Mouse (Mus musculus): ENCODE results near the gene Asxl1. TPM values are rescaled to one million over a fixed set of nuclear protein-coding genes. Genes with fewer than 3 reads are reported as not detected.

Asxl1 gene
- total and polyA plus RNA-seq, 3 experiments: 15.2 to 35.5 TPM; not detected in 1

DNA sequence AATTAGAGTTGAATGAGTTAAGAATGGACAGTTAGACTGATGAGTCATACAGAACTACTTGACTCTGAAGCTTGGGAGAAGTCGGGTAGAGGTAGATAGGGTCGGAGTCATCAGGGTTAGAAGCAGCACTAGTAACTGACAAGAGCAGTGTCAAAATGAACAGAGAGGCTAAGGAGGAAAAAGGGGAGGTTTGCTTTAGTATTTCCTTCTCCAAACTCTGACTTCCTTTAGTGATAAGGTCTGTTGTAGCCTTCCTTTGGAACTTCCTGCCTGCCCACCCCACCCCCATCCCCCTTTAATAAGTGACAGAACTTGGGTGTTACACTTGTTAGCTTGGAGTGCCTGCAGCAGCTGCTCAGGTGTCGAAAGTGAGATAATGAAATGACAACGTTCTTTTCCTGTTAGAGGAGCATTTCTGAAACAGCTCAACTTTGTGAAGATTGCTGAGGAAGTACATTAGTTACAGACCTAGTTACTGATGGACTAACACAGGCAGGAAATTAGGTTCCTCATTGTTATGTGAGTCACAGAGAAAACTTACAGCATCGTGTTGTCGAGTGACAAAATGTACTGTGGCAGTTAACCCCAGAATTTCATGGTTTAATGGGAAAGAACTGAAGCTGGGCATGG, 5.0 kb downstream of the Asxl1 start (continued):
- TF ChIP-seq MXI1 (IDR thresholded peaks at IDR 0.05; ENCODE audit: low read depth, low read length): no peak
- peak; percentile 81 for TF ChIP-seq SIN3A (IDR thresholded peaks at IDR 0.05; ENCODE audit: low read length)
- peak; percentile 77 for TF ChIP-seq TAL1 (IDR thresholded peaks at IDR 0.05; ENCODE audit: low read length)
- TF ChIP-seq ELF1 (IDR thresholded peaks at IDR 0.05; ENCODE audit: low read depth, low read length): no peak
- TF ChIP-seq POLR2AphosphoS2 (IDR thresholded peaks at IDR 0.05; ENCODE audit: low read length): no peak
- peak; percentile 73; the same call in 1 of the 2 replicates for TF ChIP-seq GATA1 (IDR thresholded peaks at IDR 0.05; ENCODE audit: low read depth, low read length)
- no peak for TF ChIP-seq USF2 (IDR thresholded peaks at IDR 0.05; ENCODE audit: borderline replicate concordance in 1 of 2, insufficient read depth in 1 of 2, low read depth in 1 of 2, low read length in 2 of 2)
- peak; percentile 78; the same call in 1 of the 2 replicates for TF ChIP-seq MYC (IDR thresholded peaks at IDR 0.05; ENCODE audit: low read depth, low read length)

DNA sequence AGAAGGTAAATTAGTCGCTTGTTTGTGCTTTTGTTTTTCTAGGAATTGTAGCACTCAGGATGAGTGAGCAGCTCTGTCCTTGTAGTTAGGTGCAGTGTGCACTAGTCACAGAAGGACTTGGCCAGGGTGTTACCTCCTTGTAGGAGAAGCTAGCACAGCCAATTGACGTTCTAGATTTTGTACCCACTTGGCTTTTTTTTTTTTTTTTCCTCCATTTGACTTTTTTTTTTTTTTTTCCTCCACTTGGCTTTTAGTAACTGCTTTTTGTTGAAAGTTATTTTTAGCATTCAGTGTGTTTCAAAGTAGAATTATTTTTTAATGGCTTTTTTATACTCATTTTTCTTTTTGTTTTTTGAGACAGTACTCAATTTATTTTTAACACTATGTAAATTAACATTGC, 9.0 kb downstream of the Asxl1 start:
- no peak overlapping the region for H3K9ac ChIP-seq (ENCODE audit: control insufficient read depth, low read depth, low read length, poor library complexity, severe bottlenecking)
- TF ChIP-seq SIN3A (IDR thresholded peaks at IDR 0.05; ENCODE audit: low read length): no peak
- TF ChIP-seq CTCF (IDR thresholded peaks at IDR 0.05 in 2 of 3, conservative IDR thresholded peaks at IDR 0.05 in 1 of 3; ENCODE audit: control insufficient read depth in 1 of 3, insufficient read depth in 1 of 3, low read depth in 2 of 3, low read length in 3 of 3, poor library complexity in 1 of 3, severe bottlenecking in 1 of 3): no peak
- TF ChIP-seq ZNF384 (IDR thresholded peaks at IDR 0.05; ENCODE audit: low read depth, low read length): no peak
- TF ChIP-seq MYB (IDR thresholded peaks at IDR 0.05; ENCODE audit: low read depth, low read length): no peak
- TF ChIP-seq ZMIZ1 (IDR thresholded peaks at IDR 0.05; ENCODE audit: low read depth, low read length): no peak
- no peak for TF ChIP-seq MEF2A (IDR thresholded peaks at IDR 0.05; ENCODE audit: extremely low read depth, insufficient replicate concordance, low read depth, low read length, poor library complexity, severe bottlenecking)
- no peak for TF ChIP-seq MAZ (IDR thresholded peaks at IDR 0.05; ENCODE audit: low read depth, low read length)
- no peak for TF ChIP-seq RAD21 (IDR thresholded peaks at IDR 0.05; ENCODE audit: low read depth, low read length)
- TF ChIP-seq CHD2 (IDR thresholded peaks at IDR 0.05; ENCODE audit: low read length): no peak
- no peak for TF ChIP-seq TBP (IDR thresholded peaks at IDR 0.05; ENCODE audit: low read depth, low read length)
- TF ChIP-seq POLR2AphosphoS2 (IDR thresholded peaks at IDR 0.05; ENCODE audit: low read length): no peak
- no peak for TF ChIP-seq POLR2A (IDR thresholded peaks at IDR 0.05; ENCODE audit: control insufficient read depth in 1 of 2, insufficient read depth in 1 of 2, low read depth in 1 of 2, low read length in 2 of 2, poor library complexity in 1 of 2)
- TF ChIP-seq USF2 (IDR thresholded peaks at IDR 0.05; ENCODE audit: borderline replicate concordance in 1 of 2, insufficient read depth in 1 of 2, low read depth in 1 of 2, low read length in 2 of 2): no peak
- no peak for TF ChIP-seq CHD1 (IDR thresholded peaks at IDR 0.05; ENCODE audit: low read depth, low read length)
- no peak for TF ChIP-seq NRF1 (IDR thresholded peaks at IDR 0.05; ENCODE audit: insufficient read depth, low read depth, low read length, poor library complexity, severe bottlenecking)
- TF ChIP-seq MXI1 (IDR thresholded peaks at IDR 0.05; ENCODE audit: low read depth, low read length): no peak
- TF ChIP-seq NELFE (IDR thresholded peaks at IDR 0.05; ENCODE audit: low read depth, low read length): no peak
- TF ChIP-seq USF1 (IDR thresholded peaks at IDR 0.05; ENCODE audit: low read depth, low read length): no peak
- H3K4me1 ChIP-seq (ENCODE audit: control insufficient read depth in 1 of 2, insufficient read depth in 2 of 2, low read length in 2 of 2): peaks cover 9 to 12% of the 10 kb centered on the region in 2 experiments
- no peaks in the 10 kb centered on the region for H3K27me3 ChIP-seq (ENCODE audit: control insufficient read depth in 1 of 2, insufficient read depth in 2 of 2, low read length in 2 of 2)
- no peak overlapping the region for H3K4me3 ChIP-seq (ENCODE audit: control insufficient read depth in 1 of 2, insufficient read depth in 1 of 2, low read depth in 2 of 2, low read length in 2 of 2)
- peaks cover 13% of the 10 kb centered on the region for H3K79me2 ChIP-seq (ENCODE audit: control insufficient read depth, insufficient read depth, low read length, poor library complexity)
- no peaks in the 10 kb centered on the region for H3K9me3 ChIP-seq (replicated peaks; ENCODE audit: insufficient read depth, low read length)
- DNase-seq (ENCODE audit: low read depth, low spot score): no peak
- peaks cover 21 to 39% of the 10 kb centered on the region in 2 experiments for H3K36me3 ChIP-seq (ENCODE audit: control insufficient read depth in 1 of 2, insufficient read depth in 2 of 2, low read length in 2 of 2)
- H3K27ac ChIP-seq (ENCODE audit: control insufficient read depth, low read depth, low read length): no peak overlapping the region

Measured in MEL (cell line).